In genomic region chr2:4144424-4144823, GRCm38 (mm10) we compare ENCODE assay signal across 16 mouse cellular contexts.
"Had no signal": no experiment of that assay in that cellular context is flagged by ENCODE, and none has a peak within 500 bp of the region (broad histone marks: within the 10 kb centered on the region; RNA-seq: fewer than 3 reads in every experiment).

No protein-coding gene starts in this region.

- H3K9me3 ChIP-seq: neural tube, embryonic 13.5 days; neural tube, embryonic 15.5 days; stomach, embryonic 15.5 days had no signal

- H3K4me1 ChIP-seq: stomach, embryonic 15.5 days had no signal

- H3K36me3 ChIP-seq: neural tube, embryonic 13.5 days; neural tube, embryonic 15.5 days; stomach, embryonic 15.5 days had no signal

- DNase-seq: retina, postnatal 1 day; right cerebral cortex, adult 18-20 months; right cerebral cortex, postnatal 14 days; right cerebral cortex, postnatal 25 days; right cerebral cortex, postnatal 4 days; spleen, adult 18-20 months; thymus, adult 18-20 months; thymus, adult 2 months; thymus, postnatal 14 days; thymus, postnatal 25 days; thymus, postnatal 36 days; thymus, postnatal 4 days had no signal

- H3K4me2 ChIP-seq: neural tube, embryonic 13.5 days; neural tube, embryonic 15.5 days; stomach, embryonic 15.5 days had no signal

- H3K27ac ChIP-seq: neural tube, embryonic 13.5 days; neural tube, embryonic 15.5 days; stomach, embryonic 15.5 days; stomach, postnatal 0 days had no signal

- H3K4me3 ChIP-seq: neural tube, embryonic 13.5 days; neural tube, embryonic 15.5 days; stomach, embryonic 15.5 days had no signal

- H3K27me3 ChIP-seq: neural tube, embryonic 13.5 days; neural tube, embryonic 15.5 days; stomach, embryonic 15.5 days had no signal

- H3K9ac ChIP-seq: neural tube, embryonic 13.5 days; neural tube, embryonic 15.5 days; stomach, embryonic 15.5 days had no signal
